Mouse (Mus musculus) hindbrain, postnatal 0 days (tissue): Measurements from ENCODE around the gene Micu1. TPM values are rescaled to one million over a fixed set of nuclear protein-coding genes. Genes with fewer than 3 reads are reported as not detected.

ENCODE experiments used
- ATAC-seq: fragments of 200-750 bp; cut with Nextera tagmentation; 2 replicates; pipeline ENCODE4 v1.8.0; 2017; ENCODE audit warnings: mild to moderate bottlenecking, moderate TSS enrichment, moderate library complexity
- DNase-seq: peaks from one replicate; pipeline ENCODE4 v3.0.0-alpha.2; 2015; ENCODE audit warnings: low spot score
- H3K27ac ChIP-seq: fragments of 300-500 bp; sonication (generic); 2 replicates; pipeline ENCODE4 v1.5.1; 2014; ENCODE audit warnings: mild to moderate bottlenecking
- H3K27me3 ChIP-seq: fragments of 300-500 bp; sonication (generic); 2 replicates; pipeline ENCODE4 v1.6.1; 2014; ENCODE audit warnings: low read length, mixed read lengths; ENCODE audit not compliant: insufficient read depth
- H3K36me3 ChIP-seq: fragments of 300-500 bp; sonication (generic); 2 replicates; pipeline ENCODE4 v1.6.1; 2014; ENCODE audit warnings: low read length, mixed read lengths; ENCODE audit not compliant: insufficient read depth
- H3K4me1 ChIP-seq: fragments of 300-500 bp; sonication (generic); 2 replicates; pipeline ENCODE4 v1.6.1; 2014; ENCODE audit warnings: antibody characterized with exemption, low read length, mixed read lengths; ENCODE audit not compliant: insufficient read depth
- H3K4me2 ChIP-seq: fragments of 300-500 bp; sonication (generic); 2 replicates; pipeline ENCODE4 v1.6.1; 2014; ENCODE audit warnings: low read depth, mild to moderate bottlenecking, low read length, moderate library complexity, mixed read lengths
- H3K4me3 ChIP-seq: fragments of 300-500 bp; sonication (generic); 2 replicates; pipeline ENCODE4 v1.5.1; 2014; ENCODE audit warnings: low read length
- H3K9ac ChIP-seq: fragments of 300-500 bp; sonication (generic); replicated peaks from 2 replicates; pipeline ENCODE4 v1.6.1; 2014; ENCODE audit warnings: mild to moderate bottlenecking, low read length, moderate library complexity, mixed read lengths
- H3K9me3 ChIP-seq: fragments of 300-500 bp; sonication (generic); 2 replicates; pipeline ENCODE4 v1.6.1; 2016; ENCODE audit warnings: low read length, mixed read lengths
- CTCF ChIP-seq: IDR thresholded peaks from 2 replicates; pipeline ENCODE4 v1.5.1; 2016; ENCODE audit warnings: antibody characterized with exemption, control low read depth, low read depth
- WGBS: fragments of 180-500 bp; shearing (Covaris S2); extraction: QIAGEN DNeasy Blood & Tissue Kit; methylation state at CpG from one replicate; pipeline ENCODE4 v1.1.7; 2014; 5-methylcytosine and 5-hydroxymethylcytosine counted together
- polyA plus RNA-seq: library from polyadenylated mRNA; unstranded; fragments of >200 nt; fragmentation: Nextera tagmentation; extraction: Ambion mirVana; gene quantifications from 2 replicates; pipeline ENCODE4 v1.2.1, GENCODE M21; 2015
- total RNA-seq: library from RNA; depleted of rRNA; stranded (reverse); fragments of >200 nt; gene quantifications from 2 replicates; pipeline ENCODE4 v1.2.3, GENCODE M21; 2014

The Micu1 gene
- total and polyA plus RNA-seq, 2 experiments from 2014 or later = 73.4 to 74.9 TPM

DNA sequence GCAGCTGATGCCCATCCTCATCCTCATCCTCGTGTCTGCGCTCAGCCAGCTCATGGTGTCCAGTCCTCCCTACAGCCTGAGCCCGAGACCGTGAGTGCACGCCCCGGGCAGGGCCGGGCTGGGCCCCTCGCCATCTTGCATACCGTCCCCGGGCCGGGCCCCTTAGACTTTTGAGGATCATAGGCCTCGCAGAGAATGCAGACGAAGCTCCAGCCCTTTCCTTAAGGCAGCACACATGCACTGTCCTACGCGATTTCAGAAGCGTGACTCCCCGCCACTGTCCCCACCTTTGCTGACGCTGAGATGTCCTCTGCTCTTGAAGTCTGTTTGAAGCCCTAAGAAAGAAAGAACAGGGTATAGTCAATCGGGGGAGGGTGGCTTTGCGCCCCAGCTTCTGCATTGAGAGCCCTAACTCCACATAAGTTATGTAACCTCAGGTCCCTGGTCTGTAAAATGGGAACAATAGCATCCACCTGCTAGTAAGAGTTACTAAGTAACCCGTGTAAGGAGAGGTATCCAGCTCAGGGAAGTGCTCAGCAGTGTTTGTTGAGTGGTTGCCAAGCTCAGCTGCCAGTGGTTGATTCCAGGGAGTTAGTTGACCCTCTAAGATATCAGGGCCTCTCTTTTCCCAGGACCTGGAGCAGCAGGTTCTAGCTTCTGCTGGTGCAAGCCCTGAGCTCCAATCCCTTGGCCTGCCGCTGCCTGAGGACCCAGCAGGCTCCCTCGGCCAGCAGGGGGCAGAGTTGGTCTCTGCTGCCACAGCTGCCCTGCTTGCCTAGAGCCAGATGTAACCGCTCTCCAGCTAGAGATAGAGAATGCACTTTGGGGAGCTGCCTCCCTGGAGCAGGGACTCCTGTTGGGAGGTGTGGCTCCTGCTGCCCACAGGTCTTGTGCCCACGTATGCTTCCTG is 192.2 kb downstream of the Micu1 start:
- TF ChIP-seq CTCF = peak; percentile 93
- ATAC-seq (no peak), DNase-seq (peak; percentile 85)
- Histone ChIP-seq H3K4me1 (peaks cover 26% of the 10 kb centered on the region), H3K27me3 (no peaks in the 10 kb centered on the region), H3K36me3 (peaks cover 34% of the 10 kb centered on the region), H3K4me2 (no peak overlapping the region), H3K27ac (no peak overlapping the region), H3K4me3 (no peak overlapping the region), H3K9me3 (no peaks in the 10 kb centered on the region), H3K9ac (no peak overlapping the region)
- 76% methylated on average over 25 of the region's 25 CpGs for WGBS

DNA sequence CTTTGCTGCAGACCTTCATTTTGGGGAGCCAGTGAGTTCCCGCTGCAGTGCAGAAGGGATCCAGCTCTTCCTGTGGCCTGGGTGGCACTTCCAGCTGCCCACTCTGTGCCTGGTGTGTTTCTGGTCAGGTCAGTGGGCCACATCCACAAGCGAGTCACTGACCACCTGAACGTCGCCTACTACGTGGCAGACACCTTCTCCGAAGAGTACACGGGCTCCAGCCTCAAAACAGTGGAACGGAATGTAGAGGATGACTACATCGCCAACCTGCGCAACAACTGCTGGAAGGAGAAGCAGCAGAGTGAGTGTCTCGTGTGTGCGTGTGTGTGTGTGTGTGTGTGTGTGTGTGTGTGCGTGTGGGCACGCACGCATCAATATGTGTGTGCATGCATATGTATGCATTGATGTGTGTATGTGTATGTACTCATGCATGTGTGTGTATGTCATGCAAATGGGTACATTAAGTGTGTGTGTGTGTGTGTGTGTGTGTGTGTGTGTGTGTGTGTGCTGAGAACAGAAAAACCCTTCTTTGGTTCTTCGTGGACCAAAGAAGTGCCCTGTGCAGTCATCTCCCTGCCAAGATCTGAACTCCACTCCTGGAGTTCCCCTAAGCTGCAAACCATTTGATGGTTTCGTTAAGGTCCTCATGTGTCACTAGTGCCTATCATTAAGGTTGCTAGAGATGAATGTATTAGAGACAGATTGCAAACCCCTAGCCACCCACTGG is 193.3 kb downstream of the Micu1 start:
- WGBS = 92% methylated on average over 17 of the region's 17 CpGs
- peaks cover 34% of the 10 kb centered on the region for H3K36me3 ChIP-seq
- DNase-seq = no peak
- no peak overlapping the region for H3K27ac ChIP-seq
- no peak overlapping the region for H3K9ac ChIP-seq
- no peak for ATAC-seq
- H3K27me3 ChIP-seq = no peaks in the 10 kb centered on the region
- H3K4me3 ChIP-seq = no peak overlapping the region
- peaks cover 33% of the 10 kb centered on the region for H3K4me1 ChIP-seq
- H3K9me3 ChIP-seq = no peaks in the 10 kb centered on the region
- no peak for TF ChIP-seq CTCF
- H3K4me2 ChIP-seq = no peak overlapping the region

DNA sequence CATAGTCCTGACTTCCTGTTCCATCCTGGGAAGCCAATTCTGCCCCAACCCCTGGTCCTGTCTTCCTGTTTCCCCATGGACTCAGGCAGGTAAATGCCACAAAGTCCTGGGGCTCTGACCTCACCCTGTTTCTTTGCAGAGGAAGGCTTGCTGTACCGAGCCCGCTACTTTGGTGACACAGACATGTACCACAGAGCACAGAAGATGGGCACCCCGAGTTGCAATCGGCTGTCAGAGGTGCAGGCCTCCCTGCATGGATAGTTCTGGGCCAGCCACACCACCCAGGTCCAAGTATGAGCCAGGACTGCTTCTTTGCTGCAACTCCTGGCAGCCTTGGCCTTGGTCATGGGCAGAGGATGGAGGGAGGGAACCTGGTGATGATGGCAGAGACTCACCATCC is 193.9 kb downstream of the Micu1 start:
- Histone ChIP-seq H3K9me3 (no peaks in the 10 kb centered on the region), H3K4me2 (no peak overlapping the region), H3K27me3 (no peaks in the 10 kb centered on the region), H3K9ac (no peak overlapping the region), H3K36me3 (peaks cover 33% of the 10 kb centered on the region), H3K27ac (peak overlapping the region; percentile 97; the same call in 1 of the 2 replicates), H3K4me3 (no peak overlapping the region), H3K4me1 (peaks cover 33% of the 10 kb centered on the region)
- no peak for ATAC-seq
- TF ChIP-seq CTCF = no peak
- WGBS = 89% methylated on average over 4 of the region's 4 CpGs
- no peak for DNase-seq

DNA sequence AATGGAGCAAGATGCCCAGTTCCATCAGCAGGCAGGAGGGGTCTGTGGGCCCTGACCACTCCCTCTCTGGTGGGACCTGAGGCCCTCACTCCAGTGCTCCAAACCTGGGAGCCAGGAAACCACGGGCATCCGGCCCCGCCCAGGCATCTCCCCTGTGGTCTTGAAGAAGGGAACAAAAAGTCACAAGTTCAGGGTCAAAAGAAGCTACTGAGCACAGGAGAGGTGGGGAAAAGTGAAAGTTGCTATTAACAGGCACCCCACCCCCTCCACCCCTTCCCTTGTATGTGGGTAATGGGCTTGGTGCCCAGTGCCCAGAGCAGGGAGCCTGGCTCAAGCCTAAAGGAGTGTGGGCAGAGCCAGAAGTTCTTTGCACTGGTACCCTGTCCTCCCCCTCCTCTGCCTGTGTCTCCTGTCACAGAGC is 194.6 kb downstream of the Micu1 start:
- no peak for TF ChIP-seq CTCF
- no peaks in the 10 kb centered on the region for H3K9me3 ChIP-seq
- no peaks in the 10 kb centered on the region for H3K27me3 ChIP-seq
- H3K4me3 ChIP-seq = no peak overlapping the region
- peak overlapping the region; percentile 0; the same call in 1 of the 2 replicates for H3K9ac ChIP-seq
- H3K27ac ChIP-seq = peak overlapping the region; percentile 97
- ATAC-seq = peak; percentile 36
- 12% methylated on average over 3 of the region's 3 CpGs for WGBS
- no peak overlapping the region for H3K4me2 ChIP-seq
- DNase-seq = peak; percentile 84
- H3K36me3 ChIP-seq = peaks cover 27% of the 10 kb centered on the region; the same call in 1 of the 2 replicates
- peaks cover 33% of the 10 kb centered on the region for H3K4me1 ChIP-seq

DNA sequence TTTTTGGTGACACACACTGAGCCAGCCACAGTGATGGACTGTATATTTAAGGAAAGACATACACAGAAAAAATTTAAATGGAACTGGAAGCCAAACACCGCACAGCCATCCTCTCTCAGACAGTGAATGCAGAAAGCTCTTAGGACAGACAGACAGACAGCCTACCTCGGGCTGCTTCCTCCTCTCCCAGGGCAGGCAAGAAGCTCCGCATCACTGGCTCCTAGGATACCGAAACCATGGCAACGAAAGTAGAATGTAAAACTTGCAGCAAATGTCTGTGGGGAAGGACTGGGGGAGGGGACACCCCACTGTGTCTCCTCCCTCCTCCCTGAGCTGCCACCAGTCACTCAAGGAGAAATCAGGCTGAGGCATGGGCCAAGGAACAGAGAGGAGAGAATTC is 195.2 kb downstream of the Micu1 start:
- H3K4me3 ChIP-seq = no peak overlapping the region

DNA sequence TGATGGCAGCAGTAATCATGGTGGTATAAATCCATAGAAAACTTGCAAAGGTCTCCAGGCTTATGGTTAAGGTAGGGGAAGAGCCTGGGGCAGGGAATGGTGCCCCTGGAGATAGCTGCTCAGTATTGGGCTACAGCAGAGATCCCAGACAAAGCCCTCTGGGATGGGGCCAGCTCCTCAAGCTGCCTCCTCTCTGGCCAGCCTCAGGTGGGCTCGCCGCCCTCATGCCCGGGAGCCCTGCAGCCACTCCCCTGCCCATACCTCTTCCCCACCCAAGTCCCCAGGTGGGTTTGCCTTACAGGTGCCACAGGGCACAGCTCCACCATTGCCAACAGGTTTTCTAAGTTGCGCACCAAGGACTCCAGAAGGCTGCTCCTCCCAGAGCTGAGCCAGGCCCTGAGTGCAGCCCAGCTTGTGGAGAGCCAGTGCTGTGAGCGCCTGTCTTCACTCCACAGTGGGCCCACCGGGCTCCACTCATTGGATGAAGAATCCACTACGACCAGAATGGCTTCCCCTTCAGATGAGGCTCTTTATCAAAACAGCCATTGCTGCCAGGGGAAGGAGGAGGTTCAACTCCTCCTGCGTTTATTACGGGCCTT is 196.0 kb downstream of the Micu1 start:
- Histone ChIP-seq H3K4me3 (no peak overlapping the region), H3K4me1 (peaks cover 33% of the 10 kb centered on the region), H3K27me3 (no peaks in the 10 kb centered on the region), H3K36me3 (peaks cover 17% of the 10 kb centered on the region; the same call in 1 of the 2 replicates), H3K4me2 (no peak overlapping the region), H3K27ac (peak overlapping the region; percentile 97), H3K9me3 (no peaks in the 10 kb centered on the region), H3K9ac (no peak overlapping the region; the same call in 1 of the 2 replicates)
- no peak for ATAC-seq
- 26% methylated on average over 9 of the region's 9 CpGs for WGBS
- DNase-seq = peak; percentile 55
- TF ChIP-seq CTCF = no peak

More for the DNA sequence above, 195.2 kb downstream of the Micu1 start:
- Histone ChIP-seq H3K36me3 (peaks cover 21% of the 10 kb centered on the region; the same call in 1 of the 2 replicates), H3K27ac (peak overlapping the region; percentile 97), H3K9me3 (no peaks in the 10 kb centered on the region), H3K27me3 (no peaks in the 10 kb centered on the region), H3K4me2 (no peak overlapping the region), H3K9ac (0 out of 2 replicates have a peak overlapping the region, but pooled peaks have one; percentile 0), H3K4me1 (peaks cover 33% of the 10 kb centered on the region)
- DNase-seq (peak; percentile 90), ATAC-seq (peak; percentile 8; the same call in 1 of the 2 replicates)
- no peak for TF ChIP-seq CTCF
- whole genome bisulfite sequencing = 10% methylated on average over 5 of the region's 5 CpGs
